Mouse (Mus musculus): ENCODE measurements around the gene Lmod1.
"Not testable (repeated sequence)": the region's sequence is repeated elsewhere in the genome, so short reads cannot be mapped to it uniquely, and the experiment has no call there.

The Lmod1 gene

DNA sequence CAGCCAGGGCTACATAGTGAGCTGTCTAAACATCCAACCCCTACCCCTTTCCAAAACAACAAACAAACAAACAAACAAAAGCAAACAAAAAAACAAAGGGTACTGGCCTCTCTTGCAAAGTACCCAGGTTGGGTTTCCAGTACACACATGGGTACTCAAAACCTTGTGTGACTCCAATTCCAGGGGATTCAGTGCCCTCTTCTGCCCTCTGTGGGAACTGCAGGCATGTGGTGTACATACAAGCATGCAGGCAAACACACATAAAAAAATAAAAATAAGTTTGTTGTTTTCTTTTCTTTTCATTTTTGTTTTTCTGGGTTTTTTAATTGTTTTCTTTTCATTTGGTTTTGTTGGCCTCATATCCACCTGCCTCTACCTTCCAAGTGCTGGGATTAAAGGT, 37.5 kb downstream of the Lmod1 start:
- no peak for DNase-seq (ENCODE audit: low spot score in 2 of 2)

- DNase-seq (ENCODE audit: low spot score in 2 of 2): no peak
Observed at GRCm38 (mm10) chr1:135363446-135363845, 38.8 kb downstream of the Lmod1 start.

DNA sequence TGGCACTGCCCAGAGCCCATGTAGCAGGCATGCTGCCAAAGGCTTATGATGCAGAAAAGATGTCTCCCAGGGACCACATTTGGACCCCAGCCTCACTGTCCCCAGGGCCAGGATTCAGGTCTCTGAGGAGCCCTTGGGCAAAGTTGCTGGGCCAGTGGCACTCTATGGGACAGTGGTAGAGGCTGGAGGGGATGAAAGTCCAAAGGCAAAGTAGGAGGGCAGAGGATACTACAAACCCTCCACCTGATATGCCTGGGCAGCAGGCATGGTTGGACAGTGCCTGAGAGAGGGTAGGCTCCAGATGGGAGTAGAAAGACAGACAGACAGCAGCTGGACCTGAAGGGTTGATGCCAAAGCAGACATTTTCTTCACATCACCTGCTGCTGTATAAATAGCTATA, 41.8 kb downstream of the Lmod1 start:
- DNase-seq (ENCODE audit: low spot score in 2 of 2): no peak

DNA sequence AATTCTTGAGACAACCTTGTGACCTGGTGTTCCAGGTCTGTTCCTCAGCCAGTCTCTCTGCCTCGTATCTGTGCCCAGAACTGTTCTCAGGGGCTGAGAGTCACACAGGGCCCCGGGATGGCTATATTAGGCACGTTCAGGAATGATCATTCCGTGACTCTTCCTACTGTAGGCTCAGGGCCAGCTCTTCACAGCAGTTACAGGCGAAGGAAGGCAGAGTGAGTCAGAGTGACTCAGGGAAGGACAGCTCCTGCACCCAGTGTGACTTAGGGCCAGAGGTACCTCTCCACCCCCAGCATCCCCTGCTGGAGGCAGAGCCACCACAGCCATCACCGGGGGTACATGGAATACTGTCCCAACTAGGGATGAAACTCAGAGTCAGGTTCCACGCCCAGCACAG, 42.4 kb downstream of the Lmod1 start:
- DNase-seq (ENCODE audit: low spot score in 2 of 2): no peak

- DNase-seq (ENCODE audit: low spot score in 2 of 2): no peak
Observed at GRCm38 (mm10) chr1:135367595-135367994, 43.0 kb downstream of the Lmod1 start.

DNA sequence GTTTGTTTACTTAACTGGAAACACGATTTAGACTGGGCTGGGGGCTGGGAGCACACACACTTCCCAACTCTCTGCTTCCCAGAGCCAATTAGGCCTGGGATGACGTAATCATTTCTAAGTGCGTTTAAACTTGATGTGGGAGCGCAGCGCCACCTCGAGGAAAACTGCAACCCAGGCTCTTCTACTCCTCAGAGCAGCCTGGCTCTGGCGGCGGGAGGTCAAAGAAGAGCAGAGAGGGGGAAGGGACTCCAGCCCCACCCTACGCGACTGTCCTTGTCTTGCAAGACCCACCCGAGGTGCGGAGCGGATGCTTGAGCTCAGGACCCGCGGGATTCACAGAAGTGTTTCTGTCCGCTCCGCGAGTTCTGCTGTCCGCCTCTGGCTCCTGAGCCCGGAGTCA, 43.6 kb downstream of the Lmod1 start:
- DNase-seq (ENCODE audit: low spot score in 2 of 2): peak; percentile 53 to 78

DNA sequence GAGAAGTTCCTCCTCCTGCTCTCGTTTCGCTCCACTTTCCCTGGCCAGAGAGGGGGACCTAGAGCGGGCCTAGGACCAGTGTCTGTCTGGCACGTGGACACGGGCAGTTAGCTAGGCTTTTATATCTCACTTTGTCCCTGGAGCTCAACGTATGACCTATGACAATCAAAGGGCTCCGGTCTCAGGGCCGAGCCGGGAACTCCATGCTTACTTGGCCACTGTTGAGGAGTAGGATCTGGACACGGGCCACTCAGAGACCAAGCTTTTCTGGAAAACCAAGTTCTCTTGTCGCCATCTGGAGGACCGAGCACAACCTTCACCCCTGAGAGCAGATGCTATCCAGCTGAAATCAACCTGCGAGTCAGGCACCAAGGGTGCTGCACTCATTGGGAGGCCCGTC, 44.4 kb downstream of the Lmod1 start:
- no peak for DNase-seq (ENCODE audit: low spot score in 2 of 2)

DNA sequence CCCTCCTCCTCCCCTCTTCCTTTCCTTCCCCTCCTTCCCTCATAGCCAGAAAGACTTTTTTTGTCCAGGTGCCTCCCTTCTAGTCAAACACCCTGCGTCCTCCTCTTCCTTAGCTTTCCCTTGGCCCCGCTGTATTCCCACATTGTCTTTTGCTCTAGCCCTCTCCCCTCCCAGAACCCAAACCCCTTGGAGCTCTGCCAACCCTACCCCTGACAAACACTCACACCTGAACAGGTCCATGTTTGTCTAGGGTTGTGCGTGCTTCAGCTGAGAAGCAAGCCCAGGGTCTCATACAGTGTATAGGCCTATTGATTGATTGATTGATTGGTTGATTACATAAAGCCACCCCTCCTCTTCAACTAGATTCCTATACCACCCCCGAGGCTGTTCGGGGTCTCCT, 44.8 kb downstream of the Lmod1 start:
- no peak for DNase-seq (ENCODE audit: low spot score in 2 of 2)

DNA sequence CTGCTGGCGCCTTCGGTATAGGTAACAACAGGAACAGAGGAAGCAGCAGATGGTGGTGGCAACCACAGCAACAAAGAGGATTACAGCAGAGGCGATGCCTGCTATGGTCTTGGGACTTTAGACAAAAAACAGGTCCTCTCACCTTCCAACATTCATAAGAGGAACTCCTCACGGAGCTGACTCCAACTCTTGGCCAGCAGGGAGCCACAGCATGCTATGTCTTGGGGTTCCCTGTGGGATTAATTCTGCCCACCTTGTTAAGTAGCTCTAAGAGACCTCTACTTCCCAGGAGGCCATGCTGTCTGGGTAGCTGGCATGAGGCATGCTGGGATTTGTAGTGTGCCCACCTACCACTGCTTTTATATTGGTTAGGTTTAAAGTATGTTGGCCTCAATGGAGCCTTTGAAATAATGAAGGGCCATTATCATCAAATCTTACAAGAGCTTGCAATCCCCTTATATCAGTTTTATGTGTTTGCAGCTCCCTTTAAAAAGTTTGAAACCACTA, 48.6 kb downstream of the Lmod1 start:
- no peak for DNase-seq (ENCODE audit: low spot score in 2 of 2)

DNA sequence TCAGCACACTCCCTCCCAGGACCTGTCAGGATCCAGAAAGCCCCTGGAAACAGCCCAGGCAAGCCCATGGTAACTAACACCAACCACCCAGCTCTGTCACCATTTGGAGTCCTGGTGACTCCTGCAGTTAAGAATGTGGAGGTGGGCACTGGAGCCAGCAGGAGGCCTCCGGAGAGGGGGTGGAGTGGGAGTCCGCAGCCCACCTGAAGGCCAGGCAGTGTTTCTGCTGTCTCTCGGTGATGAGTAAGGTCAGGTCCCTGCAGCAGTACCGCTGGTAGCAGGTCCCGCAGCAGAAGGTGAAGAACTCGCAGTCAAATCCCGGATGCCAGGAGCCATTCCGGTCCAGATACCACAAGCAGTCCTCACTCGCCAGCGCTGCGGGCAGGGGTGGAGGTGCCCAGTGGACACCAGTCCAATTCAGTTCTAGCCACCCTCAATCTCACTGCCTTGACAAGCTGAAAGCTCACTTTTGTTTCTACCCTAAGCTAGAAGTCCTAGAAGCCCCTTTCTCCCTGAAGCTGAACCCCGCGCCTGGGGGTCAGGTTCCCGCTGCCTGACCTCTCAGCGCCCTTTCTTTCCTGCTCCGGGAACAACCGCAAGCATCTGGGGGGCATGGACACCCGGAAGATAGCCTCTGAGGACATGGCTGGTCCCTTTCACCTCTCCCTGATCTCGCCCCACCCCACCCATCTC, 49.7 kb downstream of the Lmod1 start:
- no peak for DNase-seq (ENCODE audit: low spot score in 2 of 2)

DNA sequence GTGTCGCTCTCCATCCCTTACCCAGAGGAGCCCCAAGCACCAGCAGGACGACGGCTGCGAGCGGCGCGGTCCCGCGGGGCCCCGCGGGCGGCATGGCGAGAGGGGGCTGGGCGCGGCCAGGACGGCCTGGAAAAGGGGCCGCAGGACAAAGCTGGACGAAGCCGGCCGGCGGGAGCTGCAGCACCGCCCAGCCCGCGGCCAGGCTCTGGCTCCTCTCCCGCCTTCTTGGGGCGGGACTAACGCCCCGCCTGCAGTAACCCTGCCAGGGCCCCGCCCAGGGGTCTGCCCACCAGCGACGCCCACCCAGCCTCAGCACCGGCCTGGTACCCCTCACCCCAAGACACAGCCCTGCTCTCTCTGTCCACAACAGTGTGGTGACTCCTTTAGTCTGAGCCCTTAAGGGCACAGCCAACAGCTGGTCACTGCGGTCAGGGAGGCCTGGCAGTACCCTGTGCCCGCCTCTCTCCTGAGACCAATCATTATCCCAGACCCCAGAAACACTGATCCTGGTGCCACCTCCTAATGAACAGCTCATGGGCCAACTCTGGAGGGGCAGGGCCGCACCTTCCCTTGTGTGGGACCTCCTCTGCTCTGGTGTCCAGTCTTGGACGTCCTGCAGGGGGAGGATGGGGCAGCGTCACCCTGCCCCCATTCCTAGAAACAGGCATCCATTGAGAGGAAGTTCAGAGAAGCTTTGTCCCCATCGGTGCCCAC, 50.4 kb downstream of the Lmod1 start, which contains the start of gene Shisa4:
TSS of gene Shisa4 (minus strand) at position 370 of the 714 bp plus-strand sequence.
- no peak for DNase-seq (ENCODE audit: low spot score in 2 of 2)

DNA sequence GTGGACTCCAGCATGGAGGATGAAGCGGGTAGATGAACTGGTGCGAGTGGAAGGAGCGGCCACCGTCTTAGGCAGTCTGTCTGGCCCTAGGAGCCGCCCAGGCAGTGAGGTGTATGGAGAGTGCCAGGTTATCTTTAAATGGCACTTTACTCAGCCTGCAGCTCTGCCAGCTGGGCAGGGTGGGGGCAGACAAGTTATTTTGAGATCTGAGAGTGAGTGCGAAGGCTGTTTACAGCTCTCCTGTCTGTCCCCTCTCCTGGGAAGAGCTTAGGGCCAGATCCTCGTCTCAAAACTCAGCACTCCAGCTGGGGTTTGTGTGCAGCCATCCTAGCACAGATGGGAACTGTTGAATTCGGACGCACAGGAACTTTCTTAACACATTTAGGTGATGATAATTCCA, 54.0 kb downstream of the Lmod1 start:
- DNase-seq (ENCODE audit: low spot score in 2 of 2): no peak

DNA sequence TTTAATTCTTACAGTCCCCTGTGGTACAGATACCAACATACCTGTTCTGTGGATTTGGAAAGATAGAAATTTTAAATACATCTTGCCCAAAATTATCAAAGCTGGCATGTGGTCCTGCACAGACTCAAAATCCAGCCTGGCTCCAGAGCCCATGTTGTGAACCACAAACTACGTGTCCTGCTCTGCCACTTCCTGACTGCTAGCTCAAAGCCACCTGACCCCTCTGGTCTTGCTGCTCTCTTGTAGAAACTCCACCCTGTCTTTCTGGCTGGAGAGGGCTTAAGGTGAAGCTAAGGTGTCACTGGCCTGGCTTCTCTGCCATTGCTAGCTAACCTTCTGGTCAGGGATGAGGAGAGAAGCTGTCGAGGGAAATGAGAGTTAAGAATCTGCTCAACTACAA, 54.4 kb downstream of the Lmod1 start:
- no peak for DNase-seq (ENCODE audit: low spot score in 2 of 2)

GRCm38 (mm10) chr1:135380071-135380991, 55.7 kb downstream of the Lmod1 start:
- DNase-seq (ENCODE audit: low spot score in 2 of 2): no peak

GRCm38 (mm10) chr1:135381560-135381959, 57.0 kb downstream of the Lmod1 start:
- DNase-seq (ENCODE audit: low spot score in 2 of 2): not testable (repeated sequence)

- DNase-seq (ENCODE audit: low spot score in 2 of 2): no peak
Observed at GRCm38 (mm10) chr1:135384171-135384570, 59.6 kb downstream of the Lmod1 start.

GRCm38 (mm10) chr1:135385161-135385560, 60.6 kb downstream of the Lmod1 start:
- no peak for DNase-seq (ENCODE audit: low spot score in 2 of 2)

- DNase-seq (ENCODE audit: low spot score in 2 of 2): no peak
Observed at GRCm38 (mm10) chr1:135399466-135399865, 74.9 kb downstream of the Lmod1 start.

- DNase-seq (ENCODE audit: low spot score in 2 of 2): no peak
Observed at GRCm38 (mm10) chr1:135401452-135402110, 77.0 kb downstream of the Lmod1 start.

DNA sequence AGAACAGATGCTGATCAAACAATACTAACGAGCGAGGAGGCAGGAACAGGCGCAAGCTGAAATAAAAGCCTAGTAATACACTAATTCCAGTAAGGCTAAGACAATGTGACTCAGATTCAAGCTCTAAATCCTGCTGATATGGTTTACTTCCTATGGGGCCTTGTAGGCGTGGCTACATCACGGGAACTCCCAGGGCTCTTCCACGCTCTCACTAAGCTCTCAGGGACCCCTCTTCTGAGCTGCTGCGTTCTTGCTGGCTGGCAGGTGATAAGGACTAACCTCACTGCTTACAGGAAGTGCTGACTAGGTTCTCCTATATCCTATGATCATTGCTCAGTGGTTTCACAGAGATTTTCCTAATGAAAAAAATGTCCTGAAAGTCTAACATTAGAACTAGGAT, 80.7 kb downstream of the Lmod1 start:
- DNase-seq (ENCODE audit: low spot score in 2 of 2): no peak

DNA sequence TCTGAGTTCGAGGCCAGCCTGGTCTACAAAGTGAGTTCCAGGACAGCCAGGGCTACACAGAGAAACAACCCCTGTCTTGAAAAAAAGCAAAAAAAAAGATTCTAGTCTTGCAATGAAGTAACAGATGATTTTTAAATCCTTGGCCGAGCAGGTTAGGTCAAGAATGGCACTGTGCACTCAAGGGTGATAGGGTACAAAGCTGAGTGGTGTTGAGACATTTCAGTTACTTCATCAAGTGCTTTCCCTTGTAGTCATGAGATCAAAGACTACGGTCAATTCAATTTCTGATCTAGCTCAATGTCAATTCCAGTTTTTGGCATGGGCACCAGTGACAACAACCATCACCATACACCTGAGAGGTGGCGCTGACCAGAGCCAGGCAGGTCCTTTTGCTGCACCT, 84.4 kb downstream of the Lmod1 start:
- no peak for DNase-seq (ENCODE audit: low spot score in 2 of 2)

GRCm38 (mm10) chr1:135410967-135411366, 86.4 kb downstream of the Lmod1 start:
- no peak for DNase-seq (ENCODE audit: low spot score in 2 of 2)

All from spleen, postnatal 4 days (tissue).